Mouse (Mus musculus): ENCODE results near the gene Cercam. TPM values are rescaled to one million over a fixed set of nuclear protein-coding genes. Genes with fewer than 3 reads are reported as not detected.
A peak's percentile ranks its signal among the peaks of the same experiment; 100 is the strongest.

The Cercam gene
- 9.9 and 10.4 TPM in 2 replicates for polyA plus RNA-seq (2012; rRNA removed)

GRCm38 (mm10) chr2:29868949-29869645, at the start of gene Cercam:
TSS of gene Cercam (plus strand) at chr2:29869164.
- Histone ChIP-seq H3K27ac (ENCODE audit: control insufficient read depth, insufficient read depth, low read length) (no peak within 1 kb of the TSS), H3K27me3 (ENCODE audit: control insufficient read depth, insufficient read depth, low read length) (no peaks in the 10 kb centered on the region), H3K4me3 (ENCODE audit: control insufficient read depth, insufficient read depth, low read length) (peak within 1 kb of the TSS; percentile 63), H3K36me3 (ENCODE audit: control insufficient read depth, insufficient read depth, low read length) (no peaks in the 10 kb centered on the region), H3K4me1 (replicated peaks; ENCODE audit: control insufficient read depth, insufficient read depth, low read length) (peaks cover 21% of the 10 kb centered on the region)
- peak; percentile 85 for DNase-seq
- TF ChIP-seq POLR2A (IDR thresholded peaks at IDR 0.05; ENCODE audit: control insufficient read depth, extremely low read depth, insufficient read depth, low read length, poor library complexity) (0 out of 2 replicates have a peak, but pooled peaks have one; percentile 18), CTCF (IDR thresholded peaks at IDR 0.05; ENCODE audit: borderline replicate concordance, control insufficient read depth, extremely low read depth, insufficient read depth, low read length, poor library complexity) (peak; percentile 95)
- 1% methylated on average over 43 of the region's 44 CpGs for WGBS

GRCm38 (mm10) chr2:29819363-29819762, 49.6 kb upstream of the Cercam start:
- H3K4me3 ChIP-seq (ENCODE audit: control insufficient read depth, insufficient read depth, low read length): no peak overlapping the region

GRCm38 (mm10) chr2:29820025-29820817, 48.7 kb upstream of the Cercam start, which contains the start of gene Urm1:
TSS of gene Urm1 (plus strand) at chr2:29820075.
- Histone ChIP-seq H3K4me3 (ENCODE audit: control insufficient read depth, insufficient read depth, low read length) (peak within 1 kb of the TSS; percentile 53), H3K4me1 (replicated peaks; ENCODE audit: control insufficient read depth, insufficient read depth, low read length) (peaks cover 20% of the 10 kb centered on the region), H3K27me3 (ENCODE audit: control insufficient read depth, insufficient read depth, low read length) (no peaks in the 10 kb centered on the region), H3K36me3 (ENCODE audit: control insufficient read depth, insufficient read depth, low read length) (no peaks in the 10 kb centered on the region), H3K27ac (ENCODE audit: control insufficient read depth, insufficient read depth, low read length) (peak within 1 kb of the TSS; percentile 41; the same call in 1 of the 2 replicates)
- peak; percentile 68 for DNase-seq
- TF ChIP-seq CTCF (IDR thresholded peaks at IDR 0.05; ENCODE audit: borderline replicate concordance, control insufficient read depth, extremely low read depth, insufficient read depth, low read length, poor library complexity) (0 out of 2 replicates have a peak, but pooled peaks have one; percentile 34), POLR2A (IDR thresholded peaks at IDR 0.05; ENCODE audit: control insufficient read depth, extremely low read depth, insufficient read depth, low read length, poor library complexity) (no peak)
- WGBS: 2% methylated on average over 35 of the region's 35 CpGs

More at GRCm38 (mm10) chr2:29819363-29819762, 49.6 kb upstream of the Cercam start:
- no peak for TF ChIP-seq POLR2A (IDR thresholded peaks at IDR 0.05; ENCODE audit: control insufficient read depth, extremely low read depth, insufficient read depth, low read length, poor library complexity)
- TF ChIP-seq CTCF (IDR thresholded peaks at IDR 0.05; ENCODE audit: borderline replicate concordance, control insufficient read depth, extremely low read depth, insufficient read depth, low read length, poor library complexity): no peak
- no peak overlapping the region for H3K27ac ChIP-seq (ENCODE audit: control insufficient read depth, insufficient read depth, low read length)
- H3K4me1 ChIP-seq (replicated peaks; ENCODE audit: control insufficient read depth, insufficient read depth, low read length): peaks cover 20% of the 10 kb centered on the region
- DNase-seq: no peak
- 67% methylated on average over 2 of the region's 2 CpGs for WGBS
- H3K27me3 ChIP-seq (ENCODE audit: control insufficient read depth, insufficient read depth, low read length): no peaks in the 10 kb centered on the region
- no peaks in the 10 kb centered on the region for H3K36me3 ChIP-seq (ENCODE audit: control insufficient read depth, insufficient read depth, low read length)

GRCm38 (mm10) chr2:29826318-29826925, 42.5 kb upstream of the Cercam start:
- peaks cover 6% of the 10 kb centered on the region for H3K4me1 ChIP-seq (replicated peaks; ENCODE audit: control insufficient read depth, insufficient read depth, low read length)
- H3K4me3 ChIP-seq (ENCODE audit: control insufficient read depth, insufficient read depth, low read length): peak overlapping the region; percentile 48
- DNase-seq: no peak
- H3K27ac ChIP-seq (ENCODE audit: control insufficient read depth, insufficient read depth, low read length): peak overlapping the region; percentile 54
- no peaks in the 10 kb centered on the region for H3K27me3 ChIP-seq (ENCODE audit: control insufficient read depth, insufficient read depth, low read length)
- H3K36me3 ChIP-seq (ENCODE audit: control insufficient read depth, insufficient read depth, low read length): no peaks in the 10 kb centered on the region
- TF ChIP-seq CTCF (IDR thresholded peaks at IDR 0.05; ENCODE audit: borderline replicate concordance, control insufficient read depth, extremely low read depth, insufficient read depth, low read length, poor library complexity) (no peak), POLR2A (IDR thresholded peaks at IDR 0.05; ENCODE audit: control insufficient read depth, extremely low read depth, insufficient read depth, low read length, poor library complexity) (no peak)
- 7% methylated on average over 11 of the region's 11 CpGs for WGBS

- H3K27ac ChIP-seq (ENCODE audit: control insufficient read depth, insufficient read depth, low read length): peak overlapping the region; percentile 54
- peak overlapping the region; percentile 93 for H3K4me3 ChIP-seq (ENCODE audit: control insufficient read depth, insufficient read depth, low read length)
- peaks cover 6% of the 10 kb centered on the region for H3K4me1 ChIP-seq (replicated peaks; ENCODE audit: control insufficient read depth, insufficient read depth, low read length)
- H3K36me3 ChIP-seq (ENCODE audit: control insufficient read depth, insufficient read depth, low read length): no peaks in the 10 kb centered on the region
- TF ChIP-seq POLR2A (IDR thresholded peaks at IDR 0.05; ENCODE audit: control insufficient read depth, extremely low read depth, insufficient read depth, low read length, poor library complexity): 0 out of 2 replicates have a peak, but pooled peaks have one; percentile 47
- 0 out of 2 replicates have a peak, but pooled peaks have one; percentile 18 for TF ChIP-seq CTCF (IDR thresholded peaks at IDR 0.05; ENCODE audit: borderline replicate concordance, control insufficient read depth, extremely low read depth, insufficient read depth, low read length, poor library complexity)
- DNase-seq: peak; percentile 93
- no peaks in the 10 kb centered on the region for H3K27me3 ChIP-seq (ENCODE audit: control insufficient read depth, insufficient read depth, low read length)
- WGBS: under 1% methylated on average over 48 of the region's 48 CpGs
These were observed 41.8 kb upstream of the Cercam start for GRCm38 (mm10) chr2:29826926-29827708.
